In genomic region chr5:93136956-93137586, GRCm38 (mm10) we compare ENCODE assay signal across 9 mouse cellular contexts. TPM values are rescaled to one million over a fixed set of nuclear protein-coding genes. Genes with fewer than 3 reads are reported as not detected.
DNase-seq lines count a peak whose midpoint lies in the region; ATAC-seq and TF ChIP-seq lines count a peak whose summit lies in the region.
"Had no signal": no experiment of that assay in that cellular context is flagged by ENCODE, and none has a peak within 500 bp of the region (broad histone marks: within the 10 kb centered on the region; RNA-seq: fewer than 3 reads in every experiment).

No protein-coding gene starts in this region.

- no peak overlapping the region for H3K4me2 ChIP-seq in intestine, embryonic 16.5 days (ENCODE audit: low read depth, low read length)
- peak overlapping the region; percentile 66 for H3K4me2 ChIP-seq in myocyte (ENCODE audit: low read depth)

- 0 out of 2 replicates have a peak, but pooled peaks cover 4% of the 10 kb centered on the region for H3K36me3 ChIP-seq in intestine, embryonic 16.5 days (ENCODE audit: control insufficient read depth, insufficient read depth, low read length)
- H3K36me3 ChIP-seq in myocyte (ENCODE audit: control insufficient read depth, insufficient read depth): no peaks in the 10 kb centered on the region

- peak overlapping the region; percentile 53 for H3K27ac ChIP-seq in intestine, embryonic 16.5 days (ENCODE audit: low read length)

- TF ChIP-seq POLR2A in myocyte (IDR thresholded peaks at IDR 0.05; ENCODE audit: insufficient read length, low read depth): no peak

- no peak overlapping the region; the same call in 1 of the 2 replicates for H3K9ac ChIP-seq in intestine, embryonic 16.5 days (ENCODE audit: low read depth, low read length)

- H3K27me3 ChIP-seq in intestine, embryonic 16.5 days (replicated peaks; ENCODE audit: control insufficient read depth, insufficient read depth, low read length): no peaks in the 10 kb centered on the region
- no peaks in the 10 kb centered on the region for H3K27me3 ChIP-seq in myocyte (ENCODE audit: control insufficient read depth, insufficient read depth, insufficient read length)

- H3K4me1 ChIP-seq in intestine, embryonic 16.5 days (ENCODE audit: control insufficient read depth, insufficient read depth, low read length): peaks cover 9% of the 10 kb centered on the region

- H3ac ChIP-seq in myocyte (ENCODE audit: control insufficient read depth, insufficient read length): no peak overlapping the region

- WGBS in intestine, embryonic 16.5 days: 56% methylated on average over 5 of the region's 5 CpGs

- no peak overlapping the region for H3K4me3 ChIP-seq in intestine, embryonic 16.5 days (ENCODE audit: low read length)
- H3K4me3 ChIP-seq in myocyte: no peak overlapping the region
- H3K4me3 ChIP-seq: erythroblast, embryonic 14.5 days had no signal

- peaks cover 39% of the 10 kb centered on the region for H3K79me2 ChIP-seq in myocyte (ENCODE audit: control insufficient read depth, insufficient read depth)

- peak; percentile 57 for ATAC-seq in intestine, embryonic 16.5 days

- peaks cover 4% of the 10 kb centered on the region; the same call in 1 of the 2 replicates for H3K9me3 ChIP-seq in intestine, embryonic 16.5 days (ENCODE audit: control insufficient read depth, low read length)

- DNase-seq in cerebellum, adult 9-11 months: peak; percentile 28
- DNase-seq in cerebellum, postnatal 36 days: no peak
- peak; percentile 47 for DNase-seq in T-cell, adult 2 months (ENCODE audit: low spot score)
- DNase-seq in heart, adult 11 months: peak; percentile 98
- DNase-seq in thymus, postnatal 25 days: peak; percentile 53
- DNase-seq in adipocyte (ENCODE audit: low spot score): no peak

TF ChIP-seq in myocyte, 11 proteins besides CTCF, POLR2A, EP300 and RAD21:
- TF ChIP-seq USF1 (IDR thresholded peaks at IDR 0.05; ENCODE audit: low read depth): peak; percentile 27
- TF ChIP-seq SRF (IDR thresholded peaks at IDR 0.05; ENCODE audit: control insufficient read depth, insufficient read length, low read depth): no peak
- TF ChIP-seq CEBPB (IDR thresholded peaks at IDR 0.05; ENCODE audit: insufficient read depth, poor library complexity, severe bottlenecking): no peak
- peak; percentile 67 to 78 (median 75) for TF ChIP-seq MYOD1 (IDR thresholded peaks at IDR 0.05; ENCODE audit: control insufficient read depth in 1 of 3, insufficient read length in 2 of 3, low read depth in 2 of 3)
- no peak for TF ChIP-seq E2F4 (IDR thresholded peaks at IDR 0.05; ENCODE audit: insufficient read depth)
- TF ChIP-seq TCF12 (IDR thresholded peaks at IDR 0.05; ENCODE audit: insufficient read depth, poor library complexity, severe bottlenecking): peak; percentile 78
- no peak for TF ChIP-seq MAX (IDR thresholded peaks at IDR 0.05; ENCODE audit: low read depth)
- peak in 1 of 3 experiments; percentile 92 for TF ChIP-seq MYOG (IDR thresholded peaks at IDR 0.05; ENCODE audit: control insufficient read depth in 1 of 3, insufficient read depth in 1 of 3, insufficient read length in 2 of 3, low read depth in 2 of 3)

RNA-seq across cellular contexts. Expression of gene Sept11, which starts 43.8 kb away (rescaled TPM):
- polyA plus RNA-seq in intestine, embryonic 16.5 days (2015; fragmentation: Nextera tagmentation; extraction: Ambion mirVana): 115 and 116 TPM in 2 replicates
- 114 TPM for polyA plus RNA-seq in myocyte (2012; fragmentation: generic; extraction: Trizol)

Comparison
In these comparisons a context has a peak if more than half of its experiments do, and no peak if none do; other contexts are left out.
1. DNase-seq: peak in cerebellum, adult 9-11 months (single experiment), T-cell, adult 2 months (single experiment), heart, adult 11 months (single experiment) and thymus, postnatal 25 days (single experiment); none in cerebellum, postnatal 36 days (0 of 2) and adipocyte (single experiment).